Mouse (Mus musculus) embryo, embryonic 11 days (tissue): Measurements from ENCODE around the gene Rab7b.
A peak's percentile ranks its signal among the peaks of the same experiment; 100 is the strongest.

ENCODE experiments used
- DNase-seq: peaks from one replicate; pipeline ENCODE4 v3.0.0-alpha.2; 2015

Gene Rab7b

GRCm38 (mm10) chr1:131688475-131688874 is at the start of gene Rab7b:
TSS of gene Rab7b (plus strand) at chr1:131688695.
- DNase-seq, result no peak

- no peak for DNase-seq
These were observed 48.4 kb upstream of the Rab7b start for GRCm38 (mm10) chr1:131640062-131640461.

GRCm38 (mm10) chr1:131641565-131641964 is 46.9 kb upstream of the Rab7b start:
- no peak for DNase-seq

GRCm38 (mm10) chr1:131642251-131642650 is 46.2 kb upstream of the Rab7b start:
- DNase-seq, result no peak

- no peak for DNase-seq
These were observed 35.6 kb upstream of the Rab7b start for GRCm38 (mm10) chr1:131652670-131653443.

- DNase-seq, result no peak
These were observed 32.9 kb upstream of the Rab7b start for GRCm38 (mm10) chr1:131655601-131656000.

- peak; percentile 96 for DNase-seq
These were observed 30.5 kb upstream of the Rab7b start for GRCm38 (mm10) chr1:131657945-131658354.

- DNase-seq, result no peak
These were observed 28.9 kb upstream of the Rab7b start for GRCm38 (mm10) chr1:131659512-131660085.

GRCm38 (mm10) chr1:131660266-131660665 is 28.2 kb upstream of the Rab7b start:
- DNase-seq, result no peak

GRCm38 (mm10) chr1:131660716-131661472 is 27.6 kb upstream of the Rab7b start:
- DNase-seq, result no peak

- DNase-seq, result no peak
These were observed 26.7 kb upstream of the Rab7b start for GRCm38 (mm10) chr1:131661749-131662148.

GRCm38 (mm10) chr1:131663286-131663995 is 25.1 kb upstream of the Rab7b start:
- DNase-seq, result no peak

GRCm38 (mm10) chr1:131664136-131664535 is 24.4 kb upstream of the Rab7b start:
- no peak for DNase-seq

- DNase-seq, result no peak
These were observed 22.6 kb upstream of the Rab7b start for GRCm38 (mm10) chr1:131665886-131666285.

- no peak for DNase-seq
These were observed 17.4 kb upstream of the Rab7b start for GRCm38 (mm10) chr1:131671113-131671512.

GRCm38 (mm10) chr1:131672361-131672760 is 16.1 kb upstream of the Rab7b start:
- no peak for DNase-seq

- DNase-seq, result no peak
These were observed 8.9 kb upstream of the Rab7b start for GRCm38 (mm10) chr1:131679644-131680043.

- DNase-seq, result no peak
These were observed 756 bp upstream of the Rab7b start for GRCm38 (mm10) chr1:131687739-131688138.

- DNase-seq, result no peak
These were observed 521 bp downstream of the Rab7b start for GRCm38 (mm10) chr1:131689016-131689415.

GRCm38 (mm10) chr1:131689899-131690298 is 1.4 kb downstream of the Rab7b start:
- no peak for DNase-seq

GRCm38 (mm10) chr1:131690435-131690834 is 1.9 kb downstream of the Rab7b start:
- no peak for DNase-seq

GRCm38 (mm10) chr1:131691356-131691755 is 2.9 kb downstream of the Rab7b start:
- peak; percentile 27 for DNase-seq

GRCm38 (mm10) chr1:131695308-131695707 is 6.8 kb downstream of the Rab7b start:
- DNase-seq, result no peak
